Mouse (Mus musculus): ENCODE data around the gene Il9r. TPM values are rescaled to one million over a fixed set of nuclear protein-coding genes. Genes with fewer than 3 reads are reported as not detected.

Gene Il9r
- polyA plus RNA-seq, 1 experiment from 2014 or later = not detected

GRCm38 (mm10) chr11:32230220-32230619 lies 30.1 kb upstream of the Il9r start:
- Histone ChIP-seq H3K27ac (ENCODE audit: low read length) (no peak overlapping the region), H3K27me3 (ENCODE audit: control insufficient read depth, insufficient read depth, low read depth, low read length) (no peaks in the 10 kb centered on the region), H3K4me2 (ENCODE audit: low read length) (no peak overlapping the region), H3K36me3 (ENCODE audit: control insufficient read depth, insufficient read depth, low read length) (peaks cover 16% of the 10 kb centered on the region), H3K9ac (ENCODE audit: low read depth, low read length) (no peak overlapping the region), H3K9me3 (replicated peaks; ENCODE audit: control insufficient read depth, low read length, poor library complexity, severe bottlenecking) (no peaks in the 10 kb centered on the region), H3K4me3 (ENCODE audit: low read depth, low read length) (no peak overlapping the region), H3K4me1 (ENCODE audit: control insufficient read depth, insufficient read depth, low read length) (peaks cover 17% of the 10 kb centered on the region)
- WGBS = 82% methylated on average over 4 of the region's 4 CpGs
- ATAC-seq = no peak

- H3K4me1 ChIP-seq (ENCODE audit: control insufficient read depth, insufficient read depth, low read length) = peaks cover 12% of the 10 kb centered on the region
- H3K4me3 ChIP-seq (ENCODE audit: low read depth, low read length) = no peak overlapping the region
- 94% methylated on average over 3 of the region's 3 CpGs for WGBS
- no peak overlapping the region for H3K4me2 ChIP-seq (ENCODE audit: low read length)
- H3K36me3 ChIP-seq (ENCODE audit: control insufficient read depth, insufficient read depth, low read length) = peaks cover 7% of the 10 kb centered on the region
- H3K27ac ChIP-seq (ENCODE audit: low read length) = no peak overlapping the region
- ATAC-seq = no peak
- no peak overlapping the region for H3K9ac ChIP-seq (ENCODE audit: low read depth, low read length)
- no peaks in the 10 kb centered on the region for H3K9me3 ChIP-seq (replicated peaks; ENCODE audit: control insufficient read depth, low read length, poor library complexity, severe bottlenecking)
- H3K27me3 ChIP-seq (ENCODE audit: control insufficient read depth, insufficient read depth, low read depth, low read length) = peaks cover 8% of the 10 kb centered on the region
Measured at GRCm38 (mm10) chr11:32228292-32228845, 28.3 kb upstream of the Il9r start.

GRCm38 (mm10) chr11:32227555-32227954 lies 27.5 kb upstream of the Il9r start:
- Histone ChIP-seq H3K4me1 (ENCODE audit: control insufficient read depth, insufficient read depth, low read length) (peaks cover 16% of the 10 kb centered on the region), H3K36me3 (ENCODE audit: control insufficient read depth, insufficient read depth, low read length) (peaks cover 6% of the 10 kb centered on the region; the same call in 1 of the 2 replicates), H3K4me3 (ENCODE audit: low read depth, low read length) (no peak overlapping the region), H3K4me2 (ENCODE audit: low read length) (peak overlapping the region; percentile 81), H3K27ac (ENCODE audit: low read length) (no peak overlapping the region), H3K27me3 (ENCODE audit: control insufficient read depth, insufficient read depth, low read depth, low read length) (peaks cover 16% of the 10 kb centered on the region), H3K9ac (ENCODE audit: low read depth, low read length) (peak overlapping the region; percentile 13; the same call in 1 of the 2 replicates), H3K9me3 (replicated peaks; ENCODE audit: control insufficient read depth, low read length, poor library complexity, severe bottlenecking) (no peaks in the 10 kb centered on the region)
- no peak for ATAC-seq
- 90% methylated on average over 9 of the region's 9 CpGs for WGBS

GRCm38 (mm10) chr11:32227041-32227440 lies 27.0 kb upstream of the Il9r start:
- Histone ChIP-seq H3K4me3 (ENCODE audit: low read depth, low read length) (peak overlapping the region; percentile 69), H3K27ac (ENCODE audit: low read length) (peak overlapping the region; percentile 83), H3K9ac (ENCODE audit: low read depth, low read length) (peak overlapping the region; percentile 89), H3K9me3 (replicated peaks; ENCODE audit: control insufficient read depth, low read length, poor library complexity, severe bottlenecking) (no peaks in the 10 kb centered on the region), H3K36me3 (ENCODE audit: control insufficient read depth, insufficient read depth, low read length) (peaks cover 6% of the 10 kb centered on the region; the same call in 1 of the 2 replicates), H3K4me1 (ENCODE audit: control insufficient read depth, insufficient read depth, low read length) (peaks cover 20% of the 10 kb centered on the region), H3K27me3 (ENCODE audit: control insufficient read depth, insufficient read depth, low read depth, low read length) (peaks cover 19% of the 10 kb centered on the region), H3K4me2 (ENCODE audit: low read length) (peak overlapping the region; percentile 81)
- peak; percentile 1; the same call in 1 of the 2 replicates for ATAC-seq
- WGBS = 11% methylated on average over 1 of the region's 1 CpGs

GRCm38 (mm10) chr11:32226124-32226871 lies 26.2 kb upstream of the Il9r start, which contains the start of gene Mpg:
Mpg (plus strand) TSS chr11:32226505.
- Histone ChIP-seq H3K27me3 (ENCODE audit: control insufficient read depth, insufficient read depth, low read depth, low read length) (peaks cover 22% of the 10 kb centered on the region), H3K36me3 (ENCODE audit: control insufficient read depth, insufficient read depth, low read length) (peaks cover 4% of the 10 kb centered on the region; the same call in 1 of the 2 replicates), H3K4me1 (ENCODE audit: control insufficient read depth, insufficient read depth, low read length) (peaks cover 22% of the 10 kb centered on the region), H3K9ac (ENCODE audit: low read depth, low read length) (peak within 1 kb of the TSS; percentile 89), H3K27ac (ENCODE audit: low read length) (peak within 1 kb of the TSS; percentile 83), H3K4me3 (ENCODE audit: low read depth, low read length) (peak within 1 kb of the TSS; percentile 69), H3K9me3 (replicated peaks; ENCODE audit: control insufficient read depth, low read length, poor library complexity, severe bottlenecking) (no peaks in the 10 kb centered on the region), H3K4me2 (ENCODE audit: low read length) (peak within 1 kb of the TSS; percentile 81)
- ATAC-seq = peak; percentile 86
- WGBS = 4% methylated on average over 47 of the region's 47 CpGs

GRCm38 (mm10) chr11:32225222-32226104 lies 25.4 kb upstream of the Il9r start:
- ATAC-seq = no peak
- no peak overlapping the region for H3K4me2 ChIP-seq (ENCODE audit: low read length)
- 69% methylated on average over 7 of the region's 7 CpGs for WGBS
- H3K9me3 ChIP-seq (replicated peaks; ENCODE audit: control insufficient read depth, low read length, poor library complexity, severe bottlenecking) = no peaks in the 10 kb centered on the region
- peaks cover 24% of the 10 kb centered on the region for H3K4me1 ChIP-seq (ENCODE audit: control insufficient read depth, insufficient read depth, low read length)
- peaks cover 4% of the 10 kb centered on the region; the same call in 1 of the 2 replicates for H3K36me3 ChIP-seq (ENCODE audit: control insufficient read depth, insufficient read depth, low read length)
- no peak overlapping the region for H3K4me3 ChIP-seq (ENCODE audit: low read depth, low read length)
- peak overlapping the region; percentile 68 for H3K27ac ChIP-seq (ENCODE audit: low read length)
- H3K9ac ChIP-seq (ENCODE audit: low read depth, low read length) = no peak overlapping the region
- H3K27me3 ChIP-seq (ENCODE audit: control insufficient read depth, insufficient read depth, low read depth, low read length) = peaks cover 27% of the 10 kb centered on the region

- Histone ChIP-seq H3K27me3 (ENCODE audit: control insufficient read depth, insufficient read depth, low read depth, low read length) (peaks cover 27% of the 10 kb centered on the region), H3K4me2 (ENCODE audit: low read length) (no peak overlapping the region), H3K9me3 (replicated peaks; ENCODE audit: control insufficient read depth, low read length, poor library complexity, severe bottlenecking) (no peaks in the 10 kb centered on the region), H3K4me3 (ENCODE audit: low read depth, low read length) (no peak overlapping the region), H3K27ac (ENCODE audit: low read length) (peak overlapping the region; percentile 68), H3K9ac (ENCODE audit: low read depth, low read length) (no peak overlapping the region), H3K4me1 (ENCODE audit: control insufficient read depth, insufficient read depth, low read length) (peaks cover 24% of the 10 kb centered on the region), H3K36me3 (ENCODE audit: control insufficient read depth, insufficient read depth, low read length) (peaks cover under 1% of the 10 kb centered on the region; the same call in 1 of the 2 replicates)
- 46% methylated on average over 4 of the region's 4 CpGs for WGBS
- no peak for ATAC-seq
Measured at GRCm38 (mm10) chr11:32224468-32225139, 24.5 kb upstream of the Il9r start.

- H3K27ac ChIP-seq (ENCODE audit: low read length) = no peak overlapping the region
- H3K4me1 ChIP-seq (ENCODE audit: control insufficient read depth, insufficient read depth, low read length) = peaks cover 24% of the 10 kb centered on the region
- no peaks in the 10 kb centered on the region for H3K9me3 ChIP-seq (replicated peaks; ENCODE audit: control insufficient read depth, low read length, poor library complexity, severe bottlenecking)
- no peaks in the 10 kb centered on the region for H3K36me3 ChIP-seq (ENCODE audit: control insufficient read depth, insufficient read depth, low read length)
- 72% methylated on average over 4 of the region's 4 CpGs for WGBS
- no peak overlapping the region for H3K4me2 ChIP-seq (ENCODE audit: low read length)
- no peak overlapping the region for H3K9ac ChIP-seq (ENCODE audit: low read depth, low read length)
- no peak overlapping the region for H3K4me3 ChIP-seq (ENCODE audit: low read depth, low read length)
- no peak for ATAC-seq
- H3K27me3 ChIP-seq (ENCODE audit: control insufficient read depth, insufficient read depth, low read depth, low read length) = peaks cover 27% of the 10 kb centered on the region
Measured at GRCm38 (mm10) chr11:32223297-32223967, 23.4 kb upstream of the Il9r start.

Data from midbrain, embryonic 16.5 days (tissue).